In the genomic region with DNA sequence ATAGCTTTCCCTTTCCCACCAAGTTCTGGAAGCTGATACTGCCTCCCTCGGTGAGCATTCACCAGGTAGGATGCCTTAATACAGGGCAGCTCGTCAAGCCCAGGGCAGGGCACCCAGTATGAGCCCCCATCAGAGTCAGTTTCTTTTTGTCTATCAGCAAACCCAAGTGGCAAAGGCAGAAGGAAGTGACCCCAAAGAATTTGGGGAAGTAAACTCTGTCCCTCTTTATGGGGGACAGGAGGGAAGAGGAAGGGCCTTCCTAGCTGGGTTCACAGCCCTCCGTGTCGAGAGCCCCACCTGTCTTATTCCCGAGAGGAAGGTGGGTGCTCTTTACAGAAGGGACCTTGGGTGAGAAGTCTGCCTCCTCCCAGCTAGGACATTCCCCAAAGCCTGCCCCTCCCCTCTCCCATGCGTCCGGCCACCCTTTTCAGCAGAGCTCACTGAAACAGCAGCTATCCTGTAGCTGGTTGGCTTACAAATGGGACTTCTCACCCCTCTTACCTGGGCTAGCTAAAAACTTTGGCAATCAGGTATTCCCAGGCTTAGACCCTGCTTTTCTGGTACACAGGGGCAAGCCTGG, we compare ENCODE assay signal across 11 mouse cellular contexts. TPM values are rescaled to one million over a fixed set of nuclear protein-coding genes. Genes with fewer than 3 reads are reported as not detected.
DNase-seq lines count a peak whose midpoint lies in the region; ATAC-seq and TF ChIP-seq lines count a peak whose summit lies in the region.
"Had no signal": no experiment of that assay in that cellular context is flagged by ENCODE, and none has a peak within 500 bp of the region (broad histone marks: within the 10 kb centered on the region; RNA-seq: fewer than 3 reads in every experiment).

No protein-coding gene starts in this region.

- peak overlapping the region; percentile 29 for H3K9ac ChIP-seq in liver, embryonic 16.5 days (ENCODE audit: low read depth, low read length)
- H3K9ac ChIP-seq: hindbrain, embryonic 15.5 days had no signal

- H3K9me3 ChIP-seq in liver, embryonic 16.5 days (replicated peaks; ENCODE audit: control insufficient read depth, low read length), result no peaks in the 10 kb centered on the region
- H3K9me3 ChIP-seq: hindbrain, embryonic 15.5 days had no signal

- H3K4me3 ChIP-seq in left cerebral cortex, adult 2 months, result no peak overlapping the region
- no peak overlapping the region for H3K4me3 ChIP-seq in brown adipose tissue, adult 24 weeks (ENCODE audit: insufficient read depth, low read depth, low read length)
- no peak overlapping the region for H3K4me3 ChIP-seq in liver, embryonic 16.5 days (ENCODE audit: low read depth, low read length)
- H3K4me3 ChIP-seq: hindbrain, embryonic 15.5 days had no signal

- no peaks in the 10 kb centered on the region for H3K36me3 ChIP-seq in liver, embryonic 16.5 days (ENCODE audit: control insufficient read depth, insufficient read depth)
- H3K36me3 ChIP-seq: hindbrain, embryonic 15.5 days had no signal

- WGBS in liver, embryonic 16.5 days (ENCODE audit: insufficient replicate concordance), result 38% methylated on average over 7 of the region's 7 CpGs

- H3K27me3 ChIP-seq in liver, embryonic 16.5 days (ENCODE audit: control insufficient read depth, insufficient read depth, low read depth, low read length), result no peaks in the 10 kb centered on the region
- H3K27me3 ChIP-seq: hindbrain, embryonic 15.5 days had no signal

- no peak for ATAC-seq in liver, embryonic 16.5 days (ENCODE audit: low read depth)

- H3K4me1 ChIP-seq in brown adipose tissue, adult 24 weeks (ENCODE audit: control insufficient read depth, insufficient read depth, insufficient read length, low read length), result peaks cover 66% of the 10 kb centered on the region
- H3K4me1 ChIP-seq in liver, embryonic 16.5 days (ENCODE audit: control insufficient read depth, low read depth, low read length), result peaks cover 82% of the 10 kb centered on the region

- H3K4me2 ChIP-seq in liver, embryonic 16.5 days (ENCODE audit: low read depth, low read length), result no peak overlapping the region
- H3K4me2 ChIP-seq: hindbrain, embryonic 15.5 days had no signal

- intact Hi-C loops in left cerebral cortex, adult 2 months (cut with DNase I), result no loop called here
- intact Hi-C loops in left cerebral cortex, postnatal 14 days (cut with DNase I), result no loop called here

- peak; percentile 17 to 51 for DNase-seq in adrenal gland, adult (ENCODE audit: inconsistent age in 2 of 2, low spot score in 1 of 2)
- no peak for DNase-seq in adrenal gland, adult 2 months
- no peak for DNase-seq in left cerebral cortex, adult 2 months (ENCODE audit: extremely low spot score in 1 of 2, low spot score in 2 of 2)
- no peak for DNase-seq in left cerebral cortex, postnatal 14 days (ENCODE audit: low spot score in 2 of 2)
- DNase-seq in natural killer cell, adult 2 months (ENCODE audit: low spot score in 2 of 2), result no peak
- no peak for DNase-seq in adrenal gland, postnatal 36 days
- DNase-seq: cerebellum, adult 2 months; right cerebral cortex, postnatal 25 days had no signal

- 0 out of 2 replicates have a peak overlapping the region, but pooled peaks have one; percentile 24 for H3K27ac ChIP-seq in left cerebral cortex, adult 2 months
- peak overlapping the region; percentile 96 for H3K27ac ChIP-seq in brown adipose tissue, adult 24 weeks (replicated peaks; ENCODE audit: low read depth, low read length)
- H3K27ac ChIP-seq in liver, embryonic 16.5 days (ENCODE audit: low read length), result peak overlapping the region; percentile 61

- no peak for TF ChIP-seq CTCF in left cerebral cortex, adult 2 months (IDR thresholded peaks at IDR 0.05)

RNA-seq across cellular contexts. Expression of a gene that starts 15.9 kb away (rescaled TPM):
- not detected for total RNA-seq in adrenal gland, adult 2 months (2021)
- polyA plus RNA-seq in adrenal gland, adult 2 months (2012; rRNA removed), result 0.07 and 0.08 TPM in 2 replicates
- not detected for total RNA-seq in left cerebral cortex, adult 2 months (2021)
- total RNA-seq in left cerebral cortex, postnatal 14 days (2021), result under 1 TPM; 0.38 to 0.42 TPM
- not detected in 2 replicates for polyA plus RNA-seq in brown adipose tissue, adult 24 weeks (2012; ENCODE audit: insufficient read depth, insufficient read length, missing spikeins)
- 0.19 and 0.20 TPM in 2 replicates for polyA plus RNA-seq in liver, embryonic 16.5 days (2015; fragmentation: Nextera tagmentation; extraction: Ambion mirVana)
- total RNA-seq in adrenal gland, postnatal 36 days (2021), result not detected
- polyA plus RNA-seq: cerebellum, adult 2 months had no signal

RNA-seq across cellular contexts. Expression of a gene that starts 16.2 kb away (rescaled TPM):
- total RNA-seq in adrenal gland, adult 2 months (2021), result 10 to 100 TPM; 20.3 to 55.2 TPM
- 18.9 and 25.1 TPM in 2 replicates for polyA plus RNA-seq in adrenal gland, adult 2 months (2012; rRNA removed)
- total RNA-seq in left cerebral cortex, adult 2 months (2021), result 10 to 100 TPM; 26.2 to 28.3 TPM
- total RNA-seq in left cerebral cortex, postnatal 14 days (2021), result 10 to 100 TPM; 14.6 to 17.5 TPM
- 16.6 and 53.4 TPM in 2 replicates for polyA plus RNA-seq in brown adipose tissue, adult 24 weeks (2012; ENCODE audit: insufficient read depth, insufficient read length, missing spikeins)
- polyA plus RNA-seq in liver, embryonic 16.5 days (2015; fragmentation: Nextera tagmentation; extraction: Ambion mirVana), result 107 and 109 TPM in 2 replicates
- 10 to 100 TPM; 38.7 to 39.1 TPM for total RNA-seq in adrenal gland, postnatal 36 days (2021)

RNA-seq across cellular contexts. Expression of a gene that starts 58.1 kb away (rescaled TPM):
- 10 to 100 TPM; 10.1 to 12.4 TPM for total RNA-seq in adrenal gland, adult 2 months (2021)
- 13.4 and 17.9 TPM in 2 replicates for polyA plus RNA-seq in adrenal gland, adult 2 months (2012; rRNA removed)
- total RNA-seq in left cerebral cortex, adult 2 months (2021), result 10 to 100 TPM; 15.8 to 23.8 TPM
- 10 to 100 TPM; 16.8 to 21.8 TPM for total RNA-seq in left cerebral cortex, postnatal 14 days (2021)
- polyA plus RNA-seq in brown adipose tissue, adult 24 weeks (2012; ENCODE audit: insufficient read depth, insufficient read length, missing spikeins), result 0.38 and 0.55 TPM in 2 replicates
- polyA plus RNA-seq in liver, embryonic 16.5 days (2015; fragmentation: Nextera tagmentation; extraction: Ambion mirVana), result 2.2 and 3.3 TPM in 2 replicates
- total RNA-seq in adrenal gland, postnatal 36 days (2021), result 1 to 10 TPM; 9.3 to 9.8 TPM

Comparison
In these comparisons a context has a peak if more than half of its experiments do, and no peak if none do; other contexts are left out.
1. DNase-seq: peak in adrenal gland, adult (2 of 2); none in adrenal gland, adult 2 months (single experiment), left cerebral cortex, adult 2 months (0 of 2), left cerebral cortex, postnatal 14 days (0 of 2), natural killer cell, adult 2 months (0 of 2) and adrenal gland, postnatal 36 days (0 of 2).
2. H3K27ac ChIP-seq: peak in every context shown above with its lines; median percentile 96 in brown adipose tissue, adult 24 weeks; 61 in liver, embryonic 16.5 days; 24 in left cerebral cortex, adult 2 months.